Mouse (Mus musculus) liver, adult 2 months (tissue): Measurements from ENCODE around the gene Pabpn1l. TPM values are rescaled to one million over a fixed set of nuclear protein-coding genes. Genes with fewer than 3 reads are reported as not detected.

Experiments
- DNase-seq: peaks from one replicate; pipeline ENCODE4 v3.0.0-alpha.2; 2011; ENCODE audit warnings: low read depth, low spot score; ENCODE audit errors: extremely low read depth
- H3K27ac ChIP-seq: fragments of 200-500 bp; replicated peaks from 2 replicates; pipeline ENCODE4 v1.5.1; 2012; ENCODE audit warnings: low read depth, mild to moderate bottlenecking, control low read depth, inconsistent platforms, low read length; ENCODE audit not compliant: insufficient read depth
- H3K27me3 ChIP-seq: fragments of 200-500 bp; 2 replicates; pipeline ENCODE4 v1.6.1; 2012; ENCODE audit warnings: mild to moderate bottlenecking, moderate library complexity, low read length, inconsistent platforms; ENCODE audit not compliant: control insufficient read depth, insufficient read depth
- H3K36me3 ChIP-seq: fragments of 200-500 bp; 2 replicates; pipeline ENCODE4 v1.6.1; 2012; ENCODE audit warnings: low read length, inconsistent platforms; ENCODE audit not compliant: control insufficient read depth, insufficient read depth
- H3K4me1 ChIP-seq: fragments of 200-500 bp; 2 replicates; pipeline ENCODE4 v1.6.1; 2011; ENCODE audit warnings: low read length; ENCODE audit not compliant: control insufficient read depth, insufficient read depth
- H3K4me3 ChIP-seq: fragments of 200-500 bp; 2 replicates; pipeline ENCODE4 v1.5.1; 2011; ENCODE audit warnings: low read depth, mild to moderate bottlenecking, control low read depth, low read length, moderate library complexity; ENCODE audit not compliant: insufficient read depth
- H3K79me2 ChIP-seq: fragments of 200-500 bp; 2 replicates; pipeline ENCODE4 v1.6.1; 2012; ENCODE audit warnings: inconsistent platforms, mild to moderate bottlenecking, low read length, moderate library complexity; ENCODE audit not compliant: control insufficient read depth, insufficient read depth
- H3K9ac ChIP-seq: fragments of 200-500 bp; 2 replicates; pipeline ENCODE4 v1.6.1; 2012; ENCODE audit warnings: low read depth, mild to moderate bottlenecking, control low read depth, inconsistent platforms, low read length
- CTCF ChIP-seq: fragments of 200-500 bp; IDR thresholded peaks from 2 replicates; pipeline ENCODE4 v1.5.1; 2011; ENCODE audit warnings: low read depth, low read length, control low read depth
- POLR2A ChIP-seq: fragments of 200-500 bp; IDR thresholded peaks from 2 replicates; pipeline ENCODE4 v1.6.1; 2011; ENCODE audit warnings: low read length, control low read depth; ENCODE audit not compliant: insufficient read depth; ENCODE audit errors: extremely low read depth
- WGBS: fragments of 180-500 bp; shearing (Covaris S2); methylation state at CpG from one replicate; pipeline ENCODE4 v1.1.7; 2018; 5-methylcytosine and 5-hydroxymethylcytosine counted together
- polyA plus RNA-seq: library from polyadenylated mRNA; depleted of rRNA; stranded (reverse); fragments of >200 nt; gene quantifications from 2 replicates; pipeline ENCODE4 v1.2.3, GENCODE M21; 2012
- total RNA-seq: library from RNA; depleted of rRNA; stranded (reverse); fragments of >200 nt; gene quantifications from 2 replicates; pipeline ENCODE4 v1.2.3, GENCODE M21; 2014

Pabpn1l gene
- total and polyA plus RNA-seq, 2 experiments: not detected

- Histone ChIP-seq H3K4me3 (no peak overlapping the region), H3K36me3 (no peaks in the 10 kb centered on the region), H3K4me1 (peaks cover 5% of the 10 kb centered on the region), H3K27me3 (no peaks in the 10 kb centered on the region), H3K27ac (no peak overlapping the region), H3K9ac (no peak overlapping the region), H3K79me2 (no peaks in the 10 kb centered on the region)
- TF ChIP-seq CTCF (no peak), POLR2A (no peak)
- 89% methylated on average over 14 of the region's 15 CpGs for WGBS
- DNase-seq: no peak
Observed at GRCm38 (mm10) chr8:122580926-122581325, 41.6 kb downstream of the Pabpn1l start.

DNA sequence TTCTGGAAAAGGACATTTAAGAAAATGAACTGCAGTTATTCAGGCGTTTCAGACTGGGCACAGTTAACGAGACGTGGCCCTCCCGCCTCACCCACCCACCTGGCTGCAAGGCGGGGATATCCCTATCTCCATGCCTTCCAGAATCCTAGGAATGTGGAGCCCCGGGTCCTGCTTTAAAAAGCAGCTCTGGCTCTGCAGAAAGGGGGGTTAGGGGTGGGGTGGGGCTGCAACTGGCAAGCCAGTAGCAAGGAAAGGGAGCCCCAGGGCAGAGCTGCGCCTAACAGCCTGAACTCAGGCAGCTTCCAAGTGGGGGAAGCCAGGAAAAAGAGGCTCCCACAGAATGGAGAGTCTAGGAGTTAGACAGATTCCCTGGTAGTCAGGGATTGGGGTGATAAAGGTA is 43.3 kb downstream of the Pabpn1l start:
- peaks cover 20% of the 10 kb centered on the region for H3K4me1 ChIP-seq
- H3K27me3 ChIP-seq: no peaks in the 10 kb centered on the region
- H3K36me3 ChIP-seq: no peaks in the 10 kb centered on the region
- H3K79me2 ChIP-seq: no peaks in the 10 kb centered on the region
- no peak for TF ChIP-seq CTCF
- no peak overlapping the region for H3K4me3 ChIP-seq
- H3K9ac ChIP-seq: no peak overlapping the region
- no peak for DNase-seq
- WGBS: 84% methylated on average over 7 of the region's 7 CpGs
- no peak overlapping the region for H3K27ac ChIP-seq

DNA sequence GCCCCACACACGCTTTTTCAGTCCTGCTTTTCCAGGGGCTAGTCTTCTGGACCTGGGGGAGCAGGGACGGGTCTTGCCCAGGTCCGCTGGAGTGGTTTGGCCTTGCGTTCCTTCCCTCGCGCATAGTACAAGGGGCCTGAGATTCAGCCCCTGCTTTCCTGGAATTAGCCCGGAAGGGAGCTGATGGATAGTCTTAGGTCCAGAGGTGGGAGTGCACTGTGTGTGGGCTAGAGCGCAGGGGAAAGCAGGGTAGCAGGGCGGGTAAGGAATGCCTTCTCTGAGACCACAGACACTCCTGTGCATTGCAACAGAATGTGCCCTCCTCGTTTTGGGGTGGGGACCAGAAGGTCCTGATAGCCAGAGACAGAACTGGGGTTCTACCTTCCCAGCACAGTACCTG is 45.4 kb downstream of the Pabpn1l start:
- no peak overlapping the region for H3K27ac ChIP-seq
- DNase-seq: no peak
- H3K79me2 ChIP-seq: no peaks in the 10 kb centered on the region
- H3K9ac ChIP-seq: no peak overlapping the region
- no peak for TF ChIP-seq POLR2A
- no peak for TF ChIP-seq CTCF
- H3K4me1 ChIP-seq: peaks cover 20% of the 10 kb centered on the region
- H3K36me3 ChIP-seq: no peaks in the 10 kb centered on the region
- no peak overlapping the region for H3K4me3 ChIP-seq
- 66% methylated on average over 10 of the region's 10 CpGs for WGBS
- H3K27me3 ChIP-seq: no peaks in the 10 kb centered on the region

DNA sequence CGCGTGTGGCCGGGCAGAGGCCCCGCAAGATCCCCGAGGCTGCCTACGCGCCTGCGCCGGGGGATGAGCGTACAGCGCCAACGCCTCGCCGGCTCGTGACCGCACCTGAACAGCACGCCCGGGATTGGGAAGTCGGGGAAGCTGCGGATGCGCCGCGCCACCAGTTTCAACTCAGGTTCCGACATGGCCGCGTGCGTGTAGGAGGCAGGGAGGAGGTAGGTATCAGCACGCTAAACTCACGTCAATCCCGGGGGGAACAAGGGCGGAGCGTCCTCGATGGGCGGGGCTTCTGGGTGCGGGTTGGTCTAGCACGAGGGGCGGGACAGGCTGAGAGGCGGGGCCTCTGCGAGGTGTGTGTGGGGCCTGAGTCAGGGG is 45.9 kb downstream of the Pabpn1l start, which contains the start of gene Aprt:
Gene Aprt, minus strand, starts transcription at position 262 of the 375 bp plus-strand sequence.
- Histone ChIP-seq H3K4me3 (peak within 1 kb of the TSS; percentile 79), H3K36me3 (no peaks in the 10 kb centered on the region), H3K4me1 (peaks cover 20% of the 10 kb centered on the region), H3K9ac (peak within 1 kb of the TSS; percentile 81), H3K79me2 (no peaks in the 10 kb centered on the region), H3K27ac (peak within 1 kb of the TSS; percentile 57), H3K27me3 (no peaks in the 10 kb centered on the region)
- under 1% methylated on average over 39 of the region's 39 CpGs for WGBS
- DNase-seq: peak; percentile 76
- TF ChIP-seq POLR2A (peak; percentile 72; the same call in 1 of the 2 replicates), CTCF (no peak)

DNA sequence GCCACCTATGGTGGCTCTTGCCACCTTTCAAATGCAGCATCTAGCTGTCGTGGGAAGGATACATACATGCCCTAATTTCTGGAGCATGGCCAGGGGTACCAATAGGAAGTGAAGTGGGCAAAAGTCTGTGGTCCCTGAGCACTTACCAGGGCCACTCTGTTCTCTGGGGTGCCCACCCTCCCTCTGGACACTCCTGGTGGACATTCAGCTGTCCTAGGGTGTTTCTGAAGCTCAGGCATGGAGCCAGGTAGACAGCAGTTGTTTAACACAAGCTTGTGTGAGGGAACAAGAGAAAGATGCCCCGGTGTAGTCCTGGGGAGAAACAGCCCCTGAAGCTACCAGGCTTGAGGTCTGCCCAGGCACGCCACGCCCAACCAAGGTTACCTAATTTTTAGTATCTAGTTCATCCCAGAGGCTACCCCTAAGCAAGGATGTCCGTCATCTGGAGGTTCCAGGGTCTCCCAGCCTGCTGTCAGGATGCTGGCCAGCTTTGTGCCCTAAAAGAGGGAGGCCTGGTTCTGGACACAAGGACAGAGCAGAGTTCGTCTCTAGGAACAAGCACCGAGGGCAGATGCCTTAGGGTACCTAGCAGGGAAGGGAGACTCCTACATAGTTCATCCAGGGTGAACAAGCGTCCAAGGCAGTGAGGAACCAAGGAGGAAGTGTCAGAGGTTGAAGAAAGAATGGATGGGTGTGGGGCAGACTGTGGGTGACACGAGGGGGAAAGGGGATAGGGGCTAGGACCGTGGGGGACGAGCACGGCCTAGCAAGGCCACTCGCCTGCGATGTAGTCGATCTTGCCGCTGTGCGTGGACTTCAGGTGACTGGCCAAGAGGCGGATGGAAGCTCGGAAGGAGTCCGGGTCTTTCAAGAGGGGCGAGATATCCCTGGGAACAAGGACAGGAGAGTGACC is 46.5 kb downstream of the Pabpn1l start:
- peaks cover 20% of the 10 kb centered on the region for H3K4me1 ChIP-seq
- H3K27ac ChIP-seq: peak overlapping the region; percentile 57
- peak overlapping the region; percentile 81 for H3K9ac ChIP-seq
- peak overlapping the region; percentile 79 for H3K4me3 ChIP-seq
- no peaks in the 10 kb centered on the region for H3K36me3 ChIP-seq
- H3K79me2 ChIP-seq: no peaks in the 10 kb centered on the region
- DNase-seq: peak; percentile 20
- TF ChIP-seq CTCF (no peak), POLR2A (no peak)
- H3K27me3 ChIP-seq: no peaks in the 10 kb centered on the region
- WGBS: 11% methylated on average over 21 of the region's 21 CpGs

- 56% methylated on average over 8 of the region's 8 CpGs for WGBS
- Histone ChIP-seq H3K79me2 (no peaks in the 10 kb centered on the region), H3K9ac (no peak overlapping the region), H3K4me3 (no peak overlapping the region), H3K27me3 (no peaks in the 10 kb centered on the region), H3K27ac (peak overlapping the region; percentile 76), H3K36me3 (no peaks in the 10 kb centered on the region), H3K4me1 (peaks cover 20% of the 10 kb centered on the region)
- DNase-seq: no peak
- no peak for TF ChIP-seq CTCF
- no peak for TF ChIP-seq POLR2A
Observed at GRCm38 (mm10) chr8:122575286-122575685, 47.3 kb downstream of the Pabpn1l start.
